Mouse (Mus musculus) liver, embryonic 11.5 days (tissue): ENCODE measurements around the gene Dbh. TPM values are rescaled to one million over a fixed set of nuclear protein-coding genes. Genes with fewer than 3 reads are reported as not detected.

ENCODE experiments used
- ATAC-seq: fragments of 200-750 bp; cut with Nextera tagmentation; replicated peaks from 2 replicates; pipeline ENCODE4 v1.8.0; 2017; ENCODE audit warnings: moderate number of reproducible peaks, mild to moderate bottlenecking, moderate TSS enrichment, moderate library complexity; ENCODE audit not compliant: low FRiP score
- DNase-seq: peaks from one replicate; pipeline ENCODE4 v3.0.0-alpha.2; 2017; ENCODE audit warnings: low spot score
- H3K27ac ChIP-seq: fragments of 300-500 bp; sonication (generic); 2 replicates; pipeline ENCODE4 v1.5.1; 2014; ENCODE audit warnings: mild to moderate bottlenecking, low read depth, low read length, control low read depth
- H3K27me3 ChIP-seq: fragments of 300-500 bp; sonication (generic); replicated peaks from 2 replicates; pipeline ENCODE4 v1.6.1; 2014; ENCODE audit warnings: low read length, mixed read lengths; ENCODE audit not compliant: control insufficient read depth, insufficient read depth
- H3K36me3 ChIP-seq: fragments of 300-500 bp; sonication (generic); 2 replicates; pipeline ENCODE4 v1.6.1; 2014; ENCODE audit warnings: mild to moderate bottlenecking, low read length, moderate library complexity, mixed read lengths; ENCODE audit not compliant: control insufficient read depth, insufficient read depth
- H3K4me1 ChIP-seq: fragments of 300-500 bp; sonication (generic); replicated peaks from 2 replicates; pipeline ENCODE4 v1.6.1; 2014; ENCODE audit warnings: low read length, mixed read lengths; ENCODE audit not compliant: control insufficient read depth, insufficient read depth
- H3K4me2 ChIP-seq: fragments of 300-500 bp; sonication (generic); 2 replicates; pipeline ENCODE4 v1.6.1; 2014; ENCODE audit warnings: mild to moderate bottlenecking, control low read depth, moderate library complexity
- H3K4me3 ChIP-seq: fragments of 300-500 bp; sonication (generic); 2 replicates; pipeline ENCODE4 v1.5.1; 2014; ENCODE audit warnings: low read depth, low read length, control low read depth
- H3K9ac ChIP-seq: fragments of 300-500 bp; sonication (generic); 2 replicates; pipeline ENCODE4 v1.6.1; 2014; ENCODE audit warnings: low read depth, low read length, control low read depth
- H3K9me3 ChIP-seq: fragments of 300-500 bp; sonication (generic); 2 replicates; pipeline ENCODE4 v1.6.1; 2016; ENCODE audit warnings: low read length, inconsistent platforms, mixed read lengths; ENCODE audit not compliant: control insufficient read depth
- WGBS: fragments of 180-500 bp; shearing (Covaris S2); extraction: QIAGEN DNeasy Blood & Tissue Kit; methylation state at CpG from one replicate; pipeline ENCODE4 v1.1.7; 2014; 5-methylcytosine and 5-hydroxymethylcytosine counted together
- polyA plus RNA-seq: library from polyadenylated mRNA; unstranded; fragments of >200 nt; fragmentation: Nextera tagmentation; extraction: Ambion mirVana; gene quantifications from 2 replicates; pipeline ENCODE4 v1.2.1, GENCODE M21; 2014

The Dbh gene
- polyA plus RNA-seq, 1 experiment from 2014 or later, result 0.49 TPM

- H3K4me1 ChIP-seq, result no peaks in the 10 kb centered on the region
- H3K4me2 ChIP-seq, result no peak overlapping the region
- H3K4me3 ChIP-seq, result no peak overlapping the region
- DNase-seq, result no peak
- no peak overlapping the region for H3K9ac ChIP-seq
- 79% methylated on average over 2 of the region's 2 CpGs for WGBS
- no peaks in the 10 kb centered on the region for H3K36me3 ChIP-seq
- no peak for ATAC-seq
- no peak overlapping the region for H3K27ac ChIP-seq
- no peaks in the 10 kb centered on the region for H3K27me3 ChIP-seq
- H3K9me3 ChIP-seq, result no peaks in the 10 kb centered on the region
These were observed 53.1 kb downstream of the Dbh start for GRCm38 (mm10) chr2:27218121-27218544.

GRCm38 (mm10) chr2:27218569-27218968 is 53.5 kb downstream of the Dbh start:
- Histone ChIP-seq H3K9me3 (no peaks in the 10 kb centered on the region), H3K9ac (no peak overlapping the region), H3K27ac (no peak overlapping the region), H3K4me3 (no peak overlapping the region), H3K4me1 (no peaks in the 10 kb centered on the region), H3K36me3 (no peaks in the 10 kb centered on the region), H3K27me3 (no peaks in the 10 kb centered on the region), H3K4me2 (no peak overlapping the region)
- DNase-seq, result no peak
- WGBS, result 80% methylated on average over 8 of the region's 8 CpGs
- no peak for ATAC-seq

- H3K36me3 ChIP-seq, result no peaks in the 10 kb centered on the region
- DNase-seq (no peak), ATAC-seq (no peak)
- no peak overlapping the region for H3K4me2 ChIP-seq
- H3K9me3 ChIP-seq, result no peaks in the 10 kb centered on the region
- no peaks in the 10 kb centered on the region for H3K4me1 ChIP-seq
- no peaks in the 10 kb centered on the region for H3K27me3 ChIP-seq
- no peak overlapping the region for H3K4me3 ChIP-seq
- H3K9ac ChIP-seq, result no peak overlapping the region
- H3K27ac ChIP-seq, result no peak overlapping the region
- WGBS, result 81% methylated on average over 7 of the region's 7 CpGs
These were observed 58.0 kb downstream of the Dbh start for GRCm38 (mm10) chr2:27223012-27223421.

GRCm38 (mm10) chr2:27226572-27226971 is 61.5 kb downstream of the Dbh start:
- no peak overlapping the region for H3K9ac ChIP-seq
- WGBS, result 76% methylated on average over 7 of the region's 7 CpGs

GRCm38 (mm10) chr2:27228809-27229480 is 63.9 kb downstream of the Dbh start:
- H3K9me3 ChIP-seq, result no peaks in the 10 kb centered on the region
- H3K4me1 ChIP-seq, result 0 out of 2 replicates have a peak, but pooled peaks cover 4% of the 10 kb centered on the region
- no peak overlapping the region for H3K4me2 ChIP-seq
- H3K27me3 ChIP-seq, result no peaks in the 10 kb centered on the region
- H3K9ac ChIP-seq, result no peak overlapping the region
- 80% methylated on average over 5 of the region's 5 CpGs for WGBS
- no peak overlapping the region for H3K4me3 ChIP-seq
- no peak for ATAC-seq
- peaks cover 4% of the 10 kb centered on the region; the same call in 1 of the 2 replicates for H3K36me3 ChIP-seq
- no peak overlapping the region for H3K27ac ChIP-seq
- DNase-seq, result no peak

More at GRCm38 (mm10) chr2:27226572-27226971, 61.5 kb downstream of the Dbh start:
- Histone ChIP-seq H3K4me1 (0 out of 2 replicates have a peak, but pooled peaks cover under 1% of the 10 kb centered on the region), H3K4me2 (no peak overlapping the region), H3K27me3 (no peaks in the 10 kb centered on the region), H3K9me3 (no peaks in the 10 kb centered on the region), H3K36me3 (peaks cover 4% of the 10 kb centered on the region; the same call in 1 of the 2 replicates), H3K4me3 (no peak overlapping the region), H3K27ac (no peak overlapping the region)
- DNase-seq, result no peak
- no peak for ATAC-seq

GRCm38 (mm10) chr2:27229481-27230105 is 64.6 kb downstream of the Dbh start:
- Histone ChIP-seq H3K9me3 (no peaks in the 10 kb centered on the region), H3K27ac (no peak overlapping the region), H3K4me2 (no peak overlapping the region), H3K4me1 (0 out of 2 replicates have a peak, but pooled peaks cover 4% of the 10 kb centered on the region), H3K9ac (no peak overlapping the region), H3K27me3 (no peaks in the 10 kb centered on the region), H3K4me3 (no peak overlapping the region), H3K36me3 (peaks cover 4% of the 10 kb centered on the region; the same call in 1 of the 2 replicates)
- WGBS, result 88% methylated on average over 2 of the region's 2 CpGs
- no peak for DNase-seq
- ATAC-seq, result no peak

- Histone ChIP-seq H3K36me3 (peaks cover 4% of the 10 kb centered on the region; the same call in 1 of the 2 replicates), H3K9me3 (no peaks in the 10 kb centered on the region), H3K4me2 (no peak overlapping the region), H3K4me3 (no peak overlapping the region), H3K27ac (no peak overlapping the region), H3K4me1 (0 out of 2 replicates have a peak, but pooled peaks cover 4% of the 10 kb centered on the region), H3K27me3 (no peaks in the 10 kb centered on the region), H3K9ac (no peak overlapping the region)
- WGBS, result 10% methylated on average over 7 of the region's 7 CpGs
- DNase-seq (no peak), ATAC-seq (peak; percentile 37; the same call in 1 of the 2 replicates)
These were observed 67.3 kb downstream of the Dbh start for GRCm38 (mm10) chr2:27232376-27232775.
